Mouse (Mus musculus): ENCODE data around the gene Acin1. TPM values are rescaled to one million over a fixed set of nuclear protein-coding genes. Genes with fewer than 3 reads are reported as not detected.

Acin1 gene
- polyA plus RNA-seq, 1 experiment from 2014 or later: 120 TPM

DNA sequence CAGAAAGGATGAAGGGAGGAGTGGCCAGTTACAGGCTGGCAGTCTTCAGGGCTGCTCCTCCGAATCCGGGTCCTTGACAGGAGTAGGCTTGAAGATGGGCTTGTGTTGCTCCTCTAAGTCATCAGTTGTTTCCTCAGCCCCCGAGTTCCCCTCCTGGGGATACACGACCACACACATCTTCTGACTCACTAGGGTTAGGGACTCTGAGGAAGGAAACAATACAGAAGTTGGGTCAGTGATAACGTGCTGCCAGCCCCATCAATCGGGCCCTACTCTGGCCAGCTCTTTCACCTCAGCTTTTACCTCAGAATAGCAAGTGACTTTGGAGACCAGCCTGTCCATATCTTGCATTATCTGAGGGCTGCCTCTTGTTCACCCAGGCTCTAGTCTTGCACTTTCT, 37.3 kb upstream of the Acin1 start:
- 71% methylated on average over 6 of the region's 6 CpGs for WGBS
- TF ChIP-seq CTCF (IDR thresholded peaks at IDR 0.05; ENCODE audit: low read depth): no peak
- no peaks in the 10 kb centered on the region; the same call in 1 of the 2 replicates for H3K27me3 ChIP-seq (ENCODE audit: insufficient read depth, low read length)
- H3K9me3 ChIP-seq (ENCODE audit: low read depth, low read length): no peaks in the 10 kb centered on the region
- no peaks in the 10 kb centered on the region for H3K36me3 ChIP-seq (ENCODE audit: insufficient read depth)
- ATAC-seq (ENCODE audit: insufficient read depth) (no peak), DNase-seq (no peak)
- no peak overlapping the region for H3K27ac ChIP-seq (ENCODE audit: low read depth)
- no peak overlapping the region for H3K4me3 ChIP-seq (ENCODE audit: low read depth, low read length)
- no peak overlapping the region for H3K4me2 ChIP-seq
- H3K9ac ChIP-seq: no peak overlapping the region
- H3K4me1 ChIP-seq (ENCODE audit: insufficient read depth): no peaks in the 10 kb centered on the region

DNA sequence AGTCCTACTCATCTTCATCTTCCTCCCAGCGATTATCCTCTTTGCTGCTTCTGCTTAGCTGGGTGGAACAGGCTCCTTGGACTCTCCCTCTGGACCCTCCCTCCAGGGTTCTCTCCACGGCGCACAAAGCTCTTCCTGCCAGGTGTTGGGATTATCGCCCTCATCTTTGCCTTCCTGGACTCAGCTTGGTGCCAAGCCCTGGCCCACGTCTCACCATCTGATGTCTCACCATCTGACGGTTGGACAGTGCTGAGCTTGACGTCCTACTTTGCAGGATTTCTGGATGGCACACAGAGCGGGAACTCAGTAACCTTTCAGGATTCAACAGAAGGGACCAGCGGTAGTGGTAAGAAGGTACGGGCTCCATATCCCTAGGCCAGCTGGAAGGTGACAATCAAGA, 35.0 kb upstream of the Acin1 start:
- no peaks in the 10 kb centered on the region; the same call in 1 of the 2 replicates for H3K27me3 ChIP-seq (ENCODE audit: insufficient read depth, low read length)
- no peak for ATAC-seq (ENCODE audit: insufficient read depth)
- WGBS: 81% methylated on average over 10 of the region's 10 CpGs
- no peak overlapping the region for H3K4me3 ChIP-seq (ENCODE audit: low read depth, low read length)
- H3K4me2 ChIP-seq: no peak overlapping the region
- no peak overlapping the region for H3K9ac ChIP-seq
- no peak overlapping the region for H3K27ac ChIP-seq (ENCODE audit: low read depth)
- no peaks in the 10 kb centered on the region for H3K9me3 ChIP-seq (ENCODE audit: low read depth, low read length)
- no peak for TF ChIP-seq CTCF (IDR thresholded peaks at IDR 0.05; ENCODE audit: low read depth)
- no peaks in the 10 kb centered on the region for H3K36me3 ChIP-seq (ENCODE audit: insufficient read depth)
- H3K4me1 ChIP-seq (ENCODE audit: insufficient read depth): no peaks in the 10 kb centered on the region
- DNase-seq: no peak

- no peak for TF ChIP-seq CTCF (IDR thresholded peaks at IDR 0.05; ENCODE audit: low read depth)
- H3K27me3 ChIP-seq (ENCODE audit: insufficient read depth, low read length): no peaks in the 10 kb centered on the region; the same call in 1 of the 2 replicates
- ATAC-seq (ENCODE audit: insufficient read depth) (no peak), DNase-seq (no peak)
- H3K36me3 ChIP-seq (ENCODE audit: insufficient read depth): no peaks in the 10 kb centered on the region
- WGBS: 81% methylated on average over 7 of the region's 7 CpGs
- no peaks in the 10 kb centered on the region for H3K9me3 ChIP-seq (ENCODE audit: low read depth, low read length)
- H3K27ac ChIP-seq (ENCODE audit: low read depth): no peak overlapping the region
- no peak overlapping the region for H3K9ac ChIP-seq
- no peak overlapping the region for H3K4me2 ChIP-seq
- no peak overlapping the region for H3K4me3 ChIP-seq (ENCODE audit: low read depth, low read length)
- no peaks in the 10 kb centered on the region for H3K4me1 ChIP-seq (ENCODE audit: insufficient read depth)
These were observed 34.1 kb upstream of the Acin1 start for GRCm38 (mm10) chr14:54720654-54721350.

DNA sequence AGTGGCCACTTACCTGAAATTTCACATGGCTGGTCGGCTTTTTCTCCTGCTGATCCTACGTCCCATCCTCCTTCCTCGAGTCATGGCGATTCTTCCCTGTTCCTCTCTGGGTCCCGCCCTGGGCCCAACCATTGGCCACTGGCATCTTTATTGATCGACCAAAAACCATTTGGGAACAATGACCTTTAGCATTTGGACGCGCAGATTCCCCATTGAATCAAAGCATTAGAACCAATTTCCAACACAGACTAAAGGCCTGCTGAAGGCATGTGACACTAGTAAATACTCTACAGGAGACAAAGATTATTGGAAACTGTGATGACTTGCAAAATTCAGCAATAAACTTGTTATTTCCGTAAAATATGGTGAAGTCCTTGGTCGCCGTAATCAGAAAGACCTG, 33.3 kb upstream of the Acin1 start:
- ATAC-seq (ENCODE audit: insufficient read depth): no peak
- H3K36me3 ChIP-seq (ENCODE audit: insufficient read depth): no peaks in the 10 kb centered on the region
- H3K27me3 ChIP-seq (ENCODE audit: insufficient read depth, low read length): no peaks in the 10 kb centered on the region; the same call in 1 of the 2 replicates
- 89% methylated on average over 11 of the region's 11 CpGs for WGBS
- H3K27ac ChIP-seq (ENCODE audit: low read depth): no peak overlapping the region
- H3K4me1 ChIP-seq (ENCODE audit: insufficient read depth): no peaks in the 10 kb centered on the region
- H3K9me3 ChIP-seq (ENCODE audit: low read depth, low read length): no peaks in the 10 kb centered on the region
- no peak overlapping the region for H3K4me3 ChIP-seq (ENCODE audit: low read depth, low read length)
- DNase-seq: no peak
- H3K9ac ChIP-seq: no peak overlapping the region
- H3K4me2 ChIP-seq: no peak overlapping the region
- no peak for TF ChIP-seq CTCF (IDR thresholded peaks at IDR 0.05; ENCODE audit: low read depth)

- TF ChIP-seq CTCF (IDR thresholded peaks at IDR 0.05; ENCODE audit: low read depth): no peak
- WGBS: 67% methylated on average over 1 of the region's 1 CpGs
- no peaks in the 10 kb centered on the region for H3K9me3 ChIP-seq (ENCODE audit: low read depth, low read length)
- no peaks in the 10 kb centered on the region for H3K27me3 ChIP-seq (ENCODE audit: insufficient read depth, low read length)
- no peaks in the 10 kb centered on the region for H3K36me3 ChIP-seq (ENCODE audit: insufficient read depth)
- no peak overlapping the region for H3K27ac ChIP-seq (ENCODE audit: low read depth)
- ATAC-seq (ENCODE audit: insufficient read depth) (no peak), DNase-seq (no peak)
- no peak overlapping the region for H3K4me2 ChIP-seq
- H3K4me1 ChIP-seq (ENCODE audit: insufficient read depth): no peaks in the 10 kb centered on the region
- no peak overlapping the region for H3K9ac ChIP-seq
- H3K4me3 ChIP-seq (ENCODE audit: low read depth, low read length): no peak overlapping the region
These were observed 28.7 kb upstream of the Acin1 start for GRCm38 (mm10) chr14:54715402-54715801.

DNA sequence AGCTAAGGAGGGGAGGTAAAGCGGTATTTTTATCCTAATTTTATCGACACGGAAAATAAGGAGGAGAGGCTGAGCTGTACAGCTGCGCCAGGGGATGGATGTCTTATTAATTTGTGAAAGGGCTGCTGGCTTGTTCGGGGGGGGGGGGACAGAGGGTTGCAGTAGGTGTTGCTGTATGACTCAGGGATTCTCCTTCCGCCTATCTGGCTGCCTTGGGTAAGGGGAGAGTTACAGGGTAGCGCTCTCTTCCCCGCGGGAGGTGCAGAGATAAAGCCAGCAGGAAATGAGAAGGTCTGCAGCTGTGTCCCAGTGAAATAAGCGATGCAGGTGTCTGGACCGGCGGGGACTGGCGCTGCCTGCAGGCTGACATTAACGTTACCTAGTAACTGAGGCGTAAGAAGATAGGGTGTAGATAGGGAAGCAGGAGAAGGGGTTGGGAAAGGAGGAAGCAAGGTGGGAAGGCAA, 27.9 kb upstream of the Acin1 start:
- 4% methylated on average over 15 of the region's 15 CpGs for WGBS
- ATAC-seq (ENCODE audit: insufficient read depth) (no peak; the same call in 1 of the 2 replicates), DNase-seq (peak; percentile 11)
- Histone ChIP-seq H3K9me3 (ENCODE audit: low read depth, low read length) (no peaks in the 10 kb centered on the region), H3K9ac (no peak overlapping the region), H3K4me3 (ENCODE audit: low read depth, low read length) (peak overlapping the region; percentile 12), H3K36me3 (ENCODE audit: insufficient read depth) (no peaks in the 10 kb centered on the region), H3K27ac (ENCODE audit: low read depth) (no peak overlapping the region), H3K4me2 (peak overlapping the region; percentile 54), H3K4me1 (ENCODE audit: insufficient read depth) (no peaks in the 10 kb centered on the region), H3K27me3 (ENCODE audit: insufficient read depth, low read length) (no peaks in the 10 kb centered on the region)
- TF ChIP-seq CTCF (IDR thresholded peaks at IDR 0.05; ENCODE audit: low read depth): no peak

DNA sequence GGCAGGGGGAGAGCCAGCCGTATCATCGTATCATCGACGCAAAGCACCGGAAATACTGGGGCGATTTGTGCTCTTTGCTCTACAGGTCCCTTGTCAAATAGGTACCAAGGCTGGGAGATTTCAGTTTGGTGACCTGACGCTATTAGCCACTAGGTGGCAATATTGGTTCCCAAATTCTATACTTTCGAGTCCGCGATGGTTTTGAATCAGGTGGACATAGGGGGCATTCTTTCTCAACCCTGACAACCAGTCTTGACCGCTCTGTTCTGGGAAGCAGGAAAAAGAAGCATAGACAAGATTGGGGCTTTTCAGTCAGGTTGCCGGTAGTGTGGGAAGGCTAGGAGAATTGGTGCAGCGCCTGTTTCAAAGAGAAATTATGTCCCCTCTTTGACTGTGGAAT, 27.4 kb upstream of the Acin1 start:
- WGBS: under 1% methylated on average over 13 of the region's 13 CpGs
- TF ChIP-seq CTCF (IDR thresholded peaks at IDR 0.05; ENCODE audit: low read depth): peak; percentile 86
- Histone ChIP-seq H3K9ac (no peak overlapping the region), H3K9me3 (ENCODE audit: low read depth, low read length) (no peaks in the 10 kb centered on the region), H3K36me3 (ENCODE audit: insufficient read depth) (no peaks in the 10 kb centered on the region), H3K4me2 (peak overlapping the region; percentile 54), H3K4me1 (ENCODE audit: insufficient read depth) (no peaks in the 10 kb centered on the region), H3K4me3 (ENCODE audit: low read depth, low read length) (peak overlapping the region; percentile 12), H3K27ac (ENCODE audit: low read depth) (no peak overlapping the region), H3K27me3 (ENCODE audit: insufficient read depth, low read length) (no peaks in the 10 kb centered on the region)
- ATAC-seq (ENCODE audit: insufficient read depth) (peak; percentile 54), DNase-seq (peak; percentile 95)
